Mouse (Mus musculus): ENCODE results near the gene Ak4.
"Not testable (repeated sequence)": the region's sequence is repeated elsewhere in the genome, so short reads cannot be mapped to it uniquely, and the experiment has no call there.

Ak4 gene

DNA sequence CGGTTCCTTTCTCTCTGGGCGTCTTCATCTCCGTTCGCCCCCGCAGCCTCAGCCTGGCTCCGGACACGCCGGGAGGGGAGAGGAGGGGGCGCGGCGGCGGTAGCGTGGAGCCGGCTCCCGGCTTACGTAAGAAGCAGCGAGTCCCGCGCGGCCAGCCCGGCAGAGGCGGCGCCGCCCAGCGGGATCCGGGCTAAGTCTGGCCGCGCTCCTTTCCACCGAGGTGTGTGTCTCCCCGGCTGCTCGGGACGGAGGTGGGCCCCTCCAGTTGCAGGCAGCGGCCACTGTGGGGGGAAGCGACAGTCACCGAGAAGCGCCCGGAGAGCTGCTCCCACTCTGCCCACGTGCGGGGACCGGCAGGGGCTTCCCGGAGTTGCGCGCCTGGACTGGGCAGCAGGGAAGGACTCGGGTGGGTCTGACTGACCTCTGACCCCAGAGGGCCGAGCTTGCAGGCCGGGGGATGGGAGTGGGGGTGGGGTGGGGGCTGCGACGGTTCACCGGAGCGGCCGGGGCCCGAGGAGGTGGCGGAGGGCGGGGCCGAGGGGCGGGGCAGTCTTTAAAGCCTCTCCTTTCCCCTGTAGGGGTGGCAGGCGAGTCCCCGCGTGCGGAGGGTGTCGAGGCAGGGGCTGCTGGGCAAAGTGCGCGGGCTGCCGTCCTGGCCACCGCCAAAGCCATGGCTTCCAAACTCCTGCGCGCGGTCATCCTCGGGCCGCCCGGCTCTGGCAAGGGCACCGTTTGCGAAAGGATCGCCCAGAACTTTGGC, at the start of gene Ak4:
Gene Ak4, plus strand, starts transcription at position 127 of the 760 bp plus-strand sequence.
- DNase-seq (ENCODE audit: low spot score in 2 of 2) = peak in 1 of 2 experiments; percentile 42

DNA sequence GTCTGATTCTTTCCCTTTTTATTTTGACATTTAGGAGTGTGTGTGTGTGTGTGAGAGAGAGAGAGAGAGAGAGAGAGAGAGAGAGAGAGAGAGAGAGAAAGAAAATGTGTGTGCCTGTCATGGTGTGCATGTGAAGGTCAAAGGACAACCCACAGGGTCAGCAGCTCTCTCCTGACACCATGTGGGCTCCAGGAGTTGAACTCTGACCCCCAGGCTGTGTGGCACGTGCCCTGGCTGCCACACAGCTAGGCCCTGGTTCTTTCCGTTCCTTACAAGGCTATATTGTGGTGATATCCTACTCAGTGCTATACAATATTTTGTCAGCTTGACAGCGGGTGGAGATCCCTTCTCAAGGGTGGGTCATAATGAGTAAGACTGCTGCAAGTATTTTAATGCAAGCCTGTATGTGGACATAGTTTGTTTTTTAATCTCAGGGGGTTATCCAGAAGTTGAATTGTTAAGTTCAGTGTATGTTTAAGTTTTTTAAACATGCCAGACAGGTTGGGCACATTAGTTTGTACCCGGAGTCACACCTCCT, 49.3 kb upstream of the Ak4 start:
- DNase-seq (ENCODE audit: low spot score in 2 of 2) = no peak

DNA sequence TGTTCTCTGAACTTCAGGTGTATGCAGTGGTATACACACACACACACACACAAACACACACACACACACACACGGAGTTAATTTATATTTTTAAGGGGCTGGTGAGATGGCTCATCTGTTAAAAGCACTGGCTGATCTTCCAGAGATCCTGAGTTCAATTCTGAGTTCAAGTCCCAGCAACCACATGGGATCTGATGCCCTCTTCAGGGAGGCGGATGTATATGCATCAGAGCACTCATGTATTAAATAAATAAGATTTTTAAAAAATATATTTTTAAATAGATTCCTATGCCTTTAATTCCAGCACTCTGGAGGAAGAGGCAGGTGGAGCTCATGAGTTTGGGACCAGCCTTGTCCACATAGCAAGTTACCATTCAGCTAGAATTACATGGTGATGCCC, 46.8 kb upstream of the Ak4 start:
- DNase-seq (ENCODE audit: low spot score in 2 of 2) = no peak

DNA sequence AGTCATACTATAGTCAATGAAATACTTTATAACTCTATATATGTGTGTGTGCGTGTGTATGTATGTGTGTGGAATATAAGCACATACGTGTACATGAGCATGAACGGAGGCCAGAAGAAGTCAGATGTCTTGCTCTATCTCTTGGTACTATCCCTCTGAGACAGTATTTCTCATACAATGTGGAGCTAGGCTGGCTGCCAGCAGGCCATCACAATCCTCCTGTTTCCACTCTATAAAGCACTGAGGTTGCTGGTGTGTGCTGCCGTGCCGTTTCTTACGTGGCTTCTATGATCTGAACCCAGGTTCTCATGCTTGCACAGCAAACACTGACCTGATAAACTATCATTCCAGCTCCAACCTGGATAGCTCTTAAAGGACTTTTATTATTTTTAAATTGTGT, 46.3 kb upstream of the Ak4 start:
- DNase-seq (ENCODE audit: low spot score in 2 of 2) = no peak

DNA sequence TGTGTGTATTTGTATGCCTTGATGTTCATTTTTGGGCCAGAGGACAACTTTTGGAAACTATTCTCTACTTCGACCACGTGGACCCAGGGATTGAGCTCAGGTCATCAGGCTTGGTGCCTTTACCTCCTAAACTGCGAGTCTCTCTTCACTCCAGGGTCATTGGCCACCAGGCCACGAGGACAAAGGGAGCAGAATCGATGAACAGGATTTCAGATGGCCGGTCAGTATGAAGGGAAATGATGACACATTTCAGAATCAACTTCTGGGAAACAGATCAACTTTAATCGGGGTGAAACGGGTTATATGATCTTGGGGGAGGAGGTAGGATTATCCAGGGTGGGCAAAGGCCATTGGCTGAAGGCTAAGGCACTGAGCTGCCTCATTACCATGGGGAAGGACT, 45.0 kb upstream of the Ak4 start:
- no peak for DNase-seq (ENCODE audit: low spot score in 2 of 2)

GRCm38 (mm10) chr4:101376835-101377234, 42.2 kb upstream of the Ak4 start:
- DNase-seq (ENCODE audit: low spot score in 2 of 2) = no peak

DNA sequence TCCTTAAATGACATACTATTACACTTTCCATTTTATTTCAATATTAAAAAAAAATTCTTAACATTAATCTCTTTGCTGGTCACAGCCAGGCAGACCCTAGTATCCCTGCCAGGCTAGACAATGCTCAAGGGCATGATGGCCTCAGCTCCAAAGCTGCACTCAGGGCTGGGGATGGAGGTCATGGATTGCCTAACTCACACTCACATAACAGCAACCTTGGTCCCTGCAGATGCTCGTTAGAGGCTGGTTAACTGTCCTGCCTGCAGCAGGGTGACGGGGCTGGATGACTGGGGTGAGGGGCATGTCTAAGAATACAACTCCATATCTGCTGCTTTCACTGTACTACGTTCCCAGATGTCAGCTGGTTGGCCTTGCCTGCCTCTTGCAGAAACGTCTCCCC, 40.8 kb upstream of the Ak4 start:
- DNase-seq (ENCODE audit: low spot score in 2 of 2) = no peak

DNA sequence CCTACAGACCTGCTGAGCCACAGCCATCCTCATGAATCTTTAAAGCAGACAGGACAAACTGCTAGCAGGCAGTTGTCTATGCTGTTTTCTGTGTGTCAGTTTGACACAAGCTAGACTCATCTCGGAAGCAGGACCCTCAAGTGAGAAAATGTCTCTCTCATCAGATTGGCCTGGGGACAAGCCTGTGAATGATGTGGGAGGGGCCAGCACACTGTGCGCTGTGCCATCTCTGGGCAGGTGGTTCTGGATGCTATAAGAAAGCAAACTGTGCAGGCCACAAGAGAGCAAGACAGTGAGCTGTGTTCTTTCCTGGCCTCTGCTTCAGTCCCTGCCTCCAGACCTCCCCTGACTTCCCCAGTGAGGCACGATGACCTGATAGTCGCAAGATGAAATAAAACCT, 40.3 kb upstream of the Ak4 start:
- DNase-seq (ENCODE audit: low spot score in 2 of 2) = no peak

- no peak for DNase-seq (ENCODE audit: low spot score in 2 of 2)
These were observed 34.1 kb upstream of the Ak4 start for GRCm38 (mm10) chr4:101385002-101385401.

DNA sequence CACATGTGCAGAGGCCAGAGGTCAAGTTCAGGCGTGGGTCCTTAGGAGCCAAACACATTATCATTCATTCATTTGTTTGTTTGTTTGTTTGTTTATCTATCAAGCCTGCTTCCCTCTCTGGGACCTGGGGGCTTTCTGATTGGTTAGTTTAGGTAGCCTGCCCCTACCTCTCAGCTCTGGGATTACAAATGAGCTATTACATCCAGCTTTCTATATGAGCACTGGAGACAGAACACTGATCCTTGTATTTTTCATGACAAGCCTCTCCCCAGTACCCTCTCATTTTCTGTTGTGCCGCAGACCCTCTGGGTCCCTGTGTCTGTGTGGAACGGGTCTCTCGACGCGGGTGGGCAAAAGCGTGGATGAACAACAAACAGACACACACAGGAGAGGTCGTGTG, 30.8 kb upstream of the Ak4 start:
- no peak for DNase-seq (ENCODE audit: low spot score in 2 of 2)

GRCm38 (mm10) chr4:101388656-101389055, 30.4 kb upstream of the Ak4 start:
- DNase-seq (ENCODE audit: low spot score in 2 of 2) = not testable (repeated sequence)

GRCm38 (mm10) chr4:101392229-101392628, 26.8 kb upstream of the Ak4 start:
- DNase-seq (ENCODE audit: low spot score in 2 of 2) = no peak

DNA sequence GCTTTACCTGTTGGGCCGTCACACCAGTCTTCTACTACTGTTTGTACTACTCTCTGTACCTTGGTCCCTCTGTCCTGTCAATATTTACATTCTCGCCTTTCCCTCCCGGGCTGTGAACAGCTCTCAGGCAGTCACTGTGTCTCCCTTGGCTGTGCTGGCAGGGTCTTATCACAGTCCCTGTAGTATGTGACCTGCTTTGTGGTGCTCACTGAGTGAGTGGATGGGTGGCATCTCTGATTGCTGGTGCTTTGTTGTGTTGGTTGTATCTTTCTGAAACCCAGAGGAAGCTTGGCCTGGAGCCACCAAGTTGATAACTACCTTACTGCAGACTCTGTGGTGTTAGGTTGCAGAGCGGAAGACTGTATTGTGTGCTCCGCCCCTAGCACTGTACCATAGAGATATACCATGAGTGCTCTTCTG, 25.8 kb upstream of the Ak4 start:
- DNase-seq (ENCODE audit: low spot score in 2 of 2) = no peak

- no peak for DNase-seq (ENCODE audit: low spot score in 2 of 2)
These were observed 24.0 kb upstream of the Ak4 start for GRCm38 (mm10) chr4:101395021-101395533.

GRCm38 (mm10) chr4:101400025-101400594, 19.0 kb upstream of the Ak4 start:
- DNase-seq (ENCODE audit: low spot score in 2 of 2) = no peak

DNA sequence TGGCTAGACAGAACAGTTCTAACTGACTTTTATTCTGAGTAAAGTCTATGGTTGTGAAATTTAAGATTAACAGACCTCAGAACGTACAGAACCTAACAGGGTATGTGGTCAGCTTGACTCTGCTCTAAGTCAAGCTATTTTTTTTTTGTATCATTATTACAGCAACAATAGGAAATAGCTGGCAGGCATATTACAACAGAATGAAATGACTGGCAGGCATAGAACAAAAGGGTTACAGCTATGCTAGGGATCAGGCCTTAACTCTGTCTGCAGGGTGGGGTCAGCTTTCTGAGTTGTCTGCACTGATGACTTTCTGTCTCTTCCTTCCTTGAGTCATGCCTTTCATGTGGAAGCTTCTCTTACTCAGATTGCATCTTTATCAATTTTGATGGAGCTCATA, 17.1 kb upstream of the Ak4 start:
- DNase-seq (ENCODE audit: low spot score in 2 of 2) = no peak

DNA sequence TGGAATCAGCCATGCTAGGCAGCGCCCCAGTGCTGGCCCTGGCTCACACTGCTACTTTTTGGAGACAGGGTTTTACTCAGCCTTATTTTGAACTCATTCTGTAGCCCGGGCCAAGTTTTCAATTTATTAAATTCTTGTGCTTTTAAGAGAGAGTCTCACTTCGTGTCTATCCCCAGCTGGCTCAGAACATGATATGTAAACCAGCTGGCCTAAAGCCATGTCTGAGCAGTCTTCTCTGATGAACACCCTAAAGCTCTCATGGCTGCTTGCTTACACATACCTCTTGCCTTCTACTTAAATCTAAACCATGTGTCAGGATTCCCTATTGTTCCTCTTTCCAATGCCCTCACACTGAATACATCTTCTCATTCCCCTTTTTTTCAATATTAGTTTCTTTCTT, 14.2 kb upstream of the Ak4 start:
- no peak for DNase-seq (ENCODE audit: low spot score in 2 of 2)

GRCm38 (mm10) chr4:101406411-101407196, 12.5 kb upstream of the Ak4 start:
- DNase-seq (ENCODE audit: low spot score in 2 of 2) = no peak

DNA sequence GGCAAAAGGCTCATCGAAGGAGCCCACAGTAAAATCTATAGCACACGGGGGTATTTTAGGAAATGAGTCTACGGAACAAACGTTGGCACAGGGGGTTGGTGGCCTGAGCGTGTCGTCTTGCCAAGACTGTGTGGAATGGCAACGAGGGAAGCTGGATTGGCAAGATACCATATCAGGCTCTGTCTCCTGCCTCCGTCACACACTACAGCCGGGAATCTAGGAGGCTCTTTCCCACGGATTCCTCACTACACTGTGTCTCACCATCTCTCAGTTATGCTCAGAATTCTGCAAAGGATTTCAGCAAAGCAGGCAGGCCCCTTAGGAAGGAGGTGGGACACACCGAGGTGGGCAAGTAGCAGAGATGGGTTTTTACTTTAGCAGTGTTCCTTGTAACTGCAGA, 2.1 kb upstream of the Ak4 start:
- no peak for DNase-seq (ENCODE audit: low spot score in 2 of 2)

GRCm38 (mm10) chr4:101419911-101420880, 1.1 kb downstream of the Ak4 start:
- DNase-seq (ENCODE audit: low spot score in 2 of 2) = no peak

- no peak for DNase-seq (ENCODE audit: low spot score in 2 of 2)
These were observed 3.9 kb downstream of the Ak4 start for GRCm38 (mm10) chr4:101422996-101423395.

All from frontal cortex, postnatal 14 days (tissue).